Mouse (Mus musculus): ENCODE measurements around the gene Gm6812.
"Not testable (repeated sequence)": the region's sequence is repeated elsewhere in the genome, so short reads cannot be mapped to it uniquely, and the experiment has no call there.

The Gm6812 gene

DNA sequence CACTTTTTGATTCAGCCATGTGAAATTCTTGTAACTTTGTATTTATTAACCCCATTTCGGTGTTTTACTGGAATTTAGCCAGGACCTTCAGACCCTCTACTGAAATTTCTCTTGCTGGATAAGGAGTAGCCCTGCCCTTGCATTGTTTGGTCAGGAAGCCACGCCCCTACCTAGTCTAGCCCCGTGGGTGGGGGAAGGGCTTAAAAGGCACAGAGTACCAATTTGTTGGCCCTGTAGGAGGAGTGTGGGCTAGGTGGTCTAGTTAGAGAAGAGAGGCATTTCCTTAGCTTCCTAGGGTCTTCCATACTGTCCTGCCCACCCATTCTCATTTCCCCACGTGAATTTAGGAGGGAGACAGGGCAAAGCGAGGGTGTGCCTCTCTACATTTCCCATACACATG, at the start of gene Gm6812:
TSS of gene Gm6812 (minus strand) at position 101 of the 400 bp plus-strand sequence.
- DNase-seq (ENCODE audit: low read depth, low spot score), result not testable (repeated sequence)

DNA sequence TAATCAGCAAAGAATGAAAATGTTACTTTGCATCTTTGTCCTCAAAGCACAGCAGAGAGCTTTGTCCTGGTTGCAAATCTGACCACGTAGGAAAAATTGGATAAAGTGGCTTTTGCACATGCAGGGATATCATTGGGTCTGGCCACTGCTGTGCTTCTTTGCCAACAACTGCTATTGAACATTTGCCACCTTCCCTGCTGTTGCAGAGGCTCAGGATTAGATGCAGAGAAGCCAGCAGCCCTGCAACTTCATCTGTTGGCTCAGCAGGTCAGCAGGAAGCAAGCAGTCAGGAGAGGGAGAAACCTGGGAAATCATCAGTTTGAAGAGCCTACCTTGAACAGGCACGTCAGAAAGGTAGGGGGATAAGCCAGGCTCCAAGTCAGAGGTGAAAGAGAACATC, 27.7 kb downstream of the Gm6812 start:
- DNase-seq (ENCODE audit: low read depth, low spot score), result no peak

Measured in retina, postnatal 7 days (tissue).